Mouse (Mus musculus) spleen, postnatal 14 days (tissue): Measurements from ENCODE around the gene Zfp367.

Source experiments
- DNase-seq, 2 experiments: peaks; one replicate each; pipeline ENCODE4 v3.0.0; 2021 to 2022; ENCODE audit warnings: low spot score in 2 of 2

Gene Zfp367

GRCm38 (mm10) chr13:64154651-64155050, 1.6 kb upstream of the Zfp367 start:
- no peak for DNase-seq

- peak; percentile 14 to 19 for DNase-seq
Observed at GRCm38 (mm10) chr13:64153751-64154267, 807 bp upstream of the Zfp367 start.

- no peak for DNase-seq
Observed at GRCm38 (mm10) chr13:64152671-64153082, 325 bp downstream of the Zfp367 start.

GRCm38 (mm10) chr13:64152241-64152669, 747 bp downstream of the Zfp367 start:
- peak; percentile 82 to 88 for DNase-seq

GRCm38 (mm10) chr13:64150121-64150520, 2.9 kb downstream of the Zfp367 start:
- no peak for DNase-seq

GRCm38 (mm10) chr13:64129616-64130375, 23.2 kb downstream of the Zfp367 start:
- DNase-seq: peak; percentile 15 to 34

GRCm38 (mm10) chr13:64128858-64129615, 24.0 kb downstream of the Zfp367 start, which contains the start of gene Slc35d2:
Slc35d2 (minus strand) TSS chr13:64129368.
- DNase-seq: peak; percentile 40 to 59

- no peak for DNase-seq
Observed at GRCm38 (mm10) chr13:64126316-64126715, 26.7 kb downstream of the Zfp367 start.

- DNase-seq: no peak
Observed at GRCm38 (mm10) chr13:64124886-64125285, 28.1 kb downstream of the Zfp367 start.

GRCm38 (mm10) chr13:64123491-64124188, 29.4 kb downstream of the Zfp367 start:
- no peak for DNase-seq

GRCm38 (mm10) chr13:64120760-64121159, 32.2 kb downstream of the Zfp367 start:
- DNase-seq: no peak

GRCm38 (mm10) chr13:64117442-64117841, 35.6 kb downstream of the Zfp367 start:
- no peak for DNase-seq

GRCm38 (mm10) chr13:64110421-64110820, 42.6 kb downstream of the Zfp367 start:
- no peak for DNase-seq

- no peak for DNase-seq
Observed at GRCm38 (mm10) chr13:64108381-64108850, 44.6 kb downstream of the Zfp367 start.

- DNase-seq: no peak
Observed at GRCm38 (mm10) chr13:64107535-64107934, 45.5 kb downstream of the Zfp367 start.

GRCm38 (mm10) chr13:64107105-64107504, 45.9 kb downstream of the Zfp367 start:
- DNase-seq: no peak

- DNase-seq: no peak
Observed at GRCm38 (mm10) chr13:64105690-64106089, 47.3 kb downstream of the Zfp367 start.

GRCm38 (mm10) chr13:64100186-64100585, 52.8 kb downstream of the Zfp367 start:
- DNase-seq: peak in 1 of 2 experiments; percentile 27

GRCm38 (mm10) chr13:64098992-64099391, 54.0 kb downstream of the Zfp367 start:
- peak in 1 of 2 experiments; percentile 14 for DNase-seq

- peak in 1 of 2 experiments; percentile 52 for DNase-seq
Observed at GRCm38 (mm10) chr13:64093341-64093740, 59.7 kb downstream of the Zfp367 start.

GRCm38 (mm10) chr13:64092752-64093151, 60.2 kb downstream of the Zfp367 start:
- no peak for DNase-seq

GRCm38 (mm10) chr13:64092141-64092540, 60.9 kb downstream of the Zfp367 start:
- no peak for DNase-seq
